Mouse (Mus musculus) cerebellum, postnatal 25 days (tissue): ENCODE measurements around the gene Akap2.

Source experiments
- DNase-seq, 2 experiments: peaks; one replicate each; pipeline ENCODE4 v3.0.0; 2021; ENCODE audit warnings: mixed read lengths in 2 of 2

Gene Akap2

DNA sequence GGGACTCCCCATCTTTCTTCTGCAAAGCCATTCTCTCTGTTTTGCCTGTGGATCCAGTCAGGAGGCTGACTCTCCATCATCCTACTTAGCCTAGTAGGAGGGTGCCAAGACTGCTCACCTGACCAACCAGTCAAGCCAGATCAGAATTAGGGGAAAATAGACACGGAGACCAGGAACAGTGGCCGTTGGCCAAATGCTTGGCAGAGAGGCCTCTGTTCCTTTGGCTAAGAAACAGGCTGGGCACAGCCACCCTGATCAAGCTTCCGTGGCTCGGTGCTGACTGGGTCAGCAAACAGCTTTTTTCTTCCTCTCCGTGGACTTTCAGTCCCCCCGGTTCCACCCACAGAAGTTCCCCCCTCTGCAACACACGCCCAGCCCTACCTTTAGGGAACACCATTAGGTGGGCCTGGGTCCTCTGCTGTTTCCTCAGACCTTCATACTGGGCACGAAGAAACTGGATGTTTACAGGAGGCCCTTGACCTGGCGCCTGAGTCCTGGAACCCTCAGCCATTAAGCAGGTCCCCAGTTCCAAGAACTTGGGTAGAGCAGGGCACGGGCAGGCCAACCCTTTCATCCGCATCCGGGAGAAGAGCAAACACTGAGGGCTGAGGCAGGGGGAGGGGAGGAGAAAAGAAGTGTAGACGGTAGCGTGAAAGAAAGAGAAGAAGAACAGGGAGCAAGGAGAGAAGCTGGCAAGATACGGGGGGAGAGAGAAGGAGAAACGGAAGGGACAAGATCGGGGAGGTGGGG lies 197.9 kb downstream of the Akap2 start:
- DNase-seq, result peak; percentile 82 to 88

GRCm38 (mm10) chr4:57916201-57916661 lies 198.8 kb downstream of the Akap2 start, which contains the start of gene D630039A03Rik:
Gene D630039A03Rik, minus strand, starts transcription at chr4:57916297.
- DNase-seq, result peak; percentile 54 to 65

GRCm38 (mm10) chr4:57916711-57917110 lies 199.3 kb downstream of the Akap2 start:
- DNase-seq, result no peak

DNA sequence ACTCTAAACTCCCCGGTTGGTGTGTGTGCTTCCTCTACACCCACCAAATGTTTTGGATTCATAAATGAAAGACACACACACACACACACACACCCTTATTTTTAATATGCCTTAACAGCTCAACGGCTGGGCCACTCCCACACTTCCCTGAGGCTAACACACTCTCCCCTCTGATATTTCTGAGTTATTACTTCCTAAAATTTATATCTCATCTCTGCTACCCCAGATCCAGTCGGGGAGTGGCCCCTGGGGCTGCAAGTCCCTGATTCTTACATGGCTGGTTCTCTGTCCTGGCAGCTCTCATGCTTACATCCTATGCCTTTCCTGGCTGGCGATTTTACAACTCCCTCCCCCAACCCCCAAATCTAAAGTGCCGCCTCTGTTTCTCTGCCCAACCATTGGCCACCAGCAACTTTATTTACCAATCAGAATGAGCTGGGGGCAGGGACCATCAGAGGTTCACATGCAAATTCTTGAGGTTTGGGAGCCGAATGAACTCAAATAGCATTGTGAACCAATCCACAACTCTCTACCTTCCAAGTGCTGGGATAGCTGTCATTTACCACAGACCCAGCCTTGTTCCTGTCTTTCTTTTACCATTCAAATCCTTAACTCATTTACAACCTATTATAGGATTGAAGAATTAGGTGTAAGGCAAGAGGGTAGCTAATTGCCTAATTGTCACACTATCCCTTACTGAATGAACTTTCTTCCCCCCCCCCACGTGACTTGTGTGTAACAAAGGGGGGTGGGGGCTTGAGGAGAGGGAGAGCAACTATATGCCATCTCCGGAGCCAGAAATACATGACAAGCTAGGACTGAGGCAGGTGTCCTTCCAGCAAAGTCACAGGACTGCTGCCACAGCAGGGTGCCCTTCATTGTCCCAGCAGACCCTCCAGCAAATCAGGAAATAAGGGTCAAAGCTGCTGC lies 202.3 kb downstream of the Akap2 start:
- no peak for DNase-seq

- DNase-seq, result no peak
Observed at GRCm38 (mm10) chr4:57920522-57920921, 203.1 kb downstream of the Akap2 start.

GRCm38 (mm10) chr4:57922171-57922570 lies 204.7 kb downstream of the Akap2 start:
- no peak for DNase-seq

- peak in 1 of 2 experiments; percentile 27 for DNase-seq
Observed at GRCm38 (mm10) chr4:57924556-57925071, 207.2 kb downstream of the Akap2 start.

GRCm38 (mm10) chr4:57927464-57928205 lies 210.2 kb downstream of the Akap2 start:
- peak; percentile 23 to 37 for DNase-seq

- no peak for DNase-seq
Observed at GRCm38 (mm10) chr4:57930559-57931170, 213.2 kb downstream of the Akap2 start.

- DNase-seq, result no peak
Observed at GRCm38 (mm10) chr4:57934181-57934580, 216.7 kb downstream of the Akap2 start.

DNA sequence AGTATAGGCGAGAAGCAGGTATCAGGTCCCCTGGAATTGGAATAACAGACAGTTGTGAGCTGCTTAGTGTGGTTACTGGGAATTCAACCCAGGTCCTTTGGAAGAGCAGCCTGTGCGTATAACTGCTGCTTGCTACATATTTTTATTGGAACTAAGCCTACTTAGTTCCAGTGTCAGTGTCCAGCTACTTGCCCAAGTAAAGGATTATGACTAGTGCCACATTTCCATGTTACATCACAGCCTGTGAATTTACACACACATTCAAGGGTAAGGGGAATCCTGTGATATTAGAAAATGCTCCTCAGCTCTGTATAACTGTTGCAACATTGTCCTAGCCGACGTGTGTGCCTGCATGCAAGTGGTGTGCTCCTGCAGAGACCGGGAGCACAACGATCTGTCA lies 219.8 kb downstream of the Akap2 start:
- DNase-seq, result no peak

- no peak for DNase-seq
Observed at GRCm38 (mm10) chr4:57940631-57941030, 223.2 kb downstream of the Akap2 start.

DNA sequence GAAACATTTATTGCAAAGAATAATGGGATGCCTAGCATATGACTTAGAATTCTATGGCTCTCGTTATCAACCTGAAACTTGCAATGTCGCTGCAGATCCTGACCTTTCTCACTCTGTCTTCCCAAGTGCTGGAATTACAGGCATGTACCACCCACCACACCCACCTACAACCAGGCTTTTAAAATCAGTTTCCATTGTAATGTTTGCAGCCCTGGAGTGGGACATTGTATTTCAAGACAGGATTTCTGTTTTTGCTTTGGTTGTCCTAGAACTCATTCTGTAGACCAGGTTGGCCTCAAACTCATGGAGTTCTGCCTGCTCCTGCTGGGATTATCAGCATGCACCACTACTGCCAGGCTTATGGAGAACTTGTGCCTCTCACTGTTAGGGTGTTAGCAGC lies 225.4 kb downstream of the Akap2 start:
- no peak for DNase-seq
